Mouse (Mus musculus) frontal cortex, postnatal 10 days (tissue): ENCODE results near the gene Kctd15.

ENCODE experiments used
- DNase-seq, 2 experiments: peaks; one replicate each; pipeline ENCODE4 v3.0.0; 2022; ENCODE audit warnings: low spot score in 2 of 2, mixed read lengths in 1 of 2

Gene Kctd15

DNA sequence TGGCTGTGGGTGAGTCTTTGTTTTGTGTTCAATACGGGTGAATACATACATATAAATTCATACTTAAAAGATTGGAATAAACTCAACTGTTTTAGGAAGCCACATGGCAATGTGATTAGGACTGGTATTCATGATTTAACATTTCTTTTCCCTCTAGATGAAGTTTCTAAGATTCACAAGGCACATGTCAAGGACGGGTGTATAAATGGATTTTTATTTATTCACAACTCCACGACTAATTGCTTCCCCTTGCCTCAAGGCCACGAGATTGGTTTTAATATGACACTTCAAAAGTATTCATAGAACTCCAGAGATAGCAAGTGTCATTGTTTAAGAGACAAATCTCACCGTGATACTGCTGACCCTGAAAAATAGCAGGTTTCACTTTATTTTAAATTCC is at the start of gene Kctd15:
Gene Kctd15 (minus strand): TSS at position 101 of the 400 bp plus-strand sequence.
- no peak for DNase-seq

DNA sequence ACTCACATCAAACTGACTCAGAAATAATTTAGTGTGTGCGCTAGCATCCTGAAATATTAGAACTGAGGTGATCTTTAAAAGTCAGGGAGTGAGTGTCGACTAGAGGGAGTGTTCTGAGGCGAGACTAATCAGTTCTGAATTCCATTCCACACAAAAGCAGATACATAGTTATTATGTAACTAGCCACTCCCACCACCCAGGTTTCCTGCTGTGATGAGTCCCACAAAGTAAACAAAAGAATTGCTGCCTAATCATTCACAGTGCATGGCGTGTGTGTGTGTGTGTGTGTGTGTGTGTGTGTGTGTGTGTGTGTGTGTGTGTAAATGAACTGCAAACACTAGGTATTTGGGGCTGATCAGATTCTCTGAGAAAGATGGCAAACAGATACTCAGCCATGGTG is 47.9 kb upstream of the Kctd15 start:
- no peak for DNase-seq

DNA sequence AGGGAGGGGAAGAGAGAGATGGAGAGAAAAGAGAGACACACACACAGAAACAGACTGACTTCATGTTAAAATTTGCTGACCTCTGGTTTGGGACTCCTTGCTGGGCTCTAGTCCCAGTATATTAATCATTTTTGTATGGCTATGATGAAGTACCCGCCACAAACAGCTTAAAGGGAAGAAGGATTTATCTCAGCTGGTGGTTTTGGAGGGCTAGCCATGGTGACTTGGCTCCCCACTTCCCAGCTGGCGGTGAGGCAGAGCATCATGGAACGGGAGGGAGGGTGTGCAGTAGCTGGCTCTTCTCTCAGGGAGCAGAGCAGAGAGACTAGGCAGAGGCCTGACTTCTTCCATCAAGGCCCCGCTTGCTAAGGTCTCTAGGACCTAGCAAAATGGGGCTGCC is 46.9 kb upstream of the Kctd15 start:
- no peak for DNase-seq

DNA sequence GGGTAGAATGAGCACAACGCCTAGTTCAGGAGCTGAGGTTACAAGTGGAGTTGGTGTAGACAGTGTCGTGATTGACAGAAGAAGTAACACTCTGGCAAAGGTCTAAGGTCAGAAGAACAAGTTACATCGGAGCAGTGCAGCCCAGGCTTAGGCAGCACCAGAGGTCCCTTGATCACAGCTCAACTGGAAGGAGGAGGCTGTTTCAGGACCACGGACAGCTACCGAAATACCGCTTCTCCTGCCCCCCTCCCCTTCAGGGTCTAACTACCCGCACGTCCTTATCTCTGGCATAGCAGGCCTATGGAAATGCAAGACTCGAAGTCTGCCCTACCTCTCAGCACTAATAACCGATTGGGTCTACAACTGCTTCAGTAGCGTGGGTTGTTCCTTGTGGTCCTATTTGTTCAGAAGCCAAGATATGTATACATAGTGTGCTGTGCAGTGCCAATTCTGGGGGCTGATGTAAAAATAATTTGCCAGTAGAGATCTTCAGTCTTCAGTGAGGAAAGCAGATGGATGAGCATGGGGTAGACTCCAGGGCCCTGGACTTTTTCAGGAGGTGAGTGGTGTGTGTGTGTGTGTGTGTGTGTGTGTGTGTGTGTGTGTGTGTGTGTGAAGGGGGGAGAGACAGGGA is 46.3 kb upstream of the Kctd15 start:
- DNase-seq = peak in 1 of 2 experiments; percentile 16

DNA sequence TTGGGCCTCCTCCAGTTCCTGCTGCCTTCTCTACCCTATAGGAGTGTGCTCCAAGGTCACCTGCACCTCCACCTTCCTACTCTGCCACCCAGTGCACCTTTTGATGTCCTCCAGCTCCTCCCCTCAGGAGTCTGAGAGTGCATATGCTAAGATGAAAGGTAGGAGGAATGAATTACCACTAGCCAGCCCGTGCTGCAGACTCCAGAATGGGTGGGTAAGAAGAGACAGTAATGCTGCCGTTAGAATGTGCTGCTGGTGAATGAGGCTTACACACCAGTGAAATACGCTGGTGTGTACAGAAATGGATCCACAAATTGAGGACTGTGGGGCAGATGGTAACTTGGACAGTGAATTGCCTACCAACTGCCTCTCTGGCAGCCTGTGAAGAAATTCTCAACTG is 43.4 kb upstream of the Kctd15 start:
- DNase-seq = no peak

DNA sequence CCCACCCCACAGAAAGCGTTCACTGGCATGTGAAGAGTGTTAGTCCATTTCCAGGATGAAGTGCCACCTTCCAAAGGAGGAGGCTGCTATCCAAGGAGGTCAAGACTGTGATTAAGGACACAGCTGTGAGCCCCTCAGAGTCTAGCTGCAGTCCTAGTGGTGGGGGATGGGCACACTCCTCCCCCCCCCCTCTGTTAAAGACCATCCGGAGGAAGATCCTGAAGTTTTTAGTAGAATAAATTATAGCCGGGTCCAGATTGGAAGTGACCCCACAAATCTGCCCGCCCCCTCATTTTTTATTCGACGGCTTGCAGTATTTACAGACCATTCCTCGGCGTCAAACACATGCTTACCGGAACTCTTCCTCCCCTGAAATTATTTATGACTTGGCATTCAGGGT is 41.7 kb upstream of the Kctd15 start:
- DNase-seq = no peak

DNA sequence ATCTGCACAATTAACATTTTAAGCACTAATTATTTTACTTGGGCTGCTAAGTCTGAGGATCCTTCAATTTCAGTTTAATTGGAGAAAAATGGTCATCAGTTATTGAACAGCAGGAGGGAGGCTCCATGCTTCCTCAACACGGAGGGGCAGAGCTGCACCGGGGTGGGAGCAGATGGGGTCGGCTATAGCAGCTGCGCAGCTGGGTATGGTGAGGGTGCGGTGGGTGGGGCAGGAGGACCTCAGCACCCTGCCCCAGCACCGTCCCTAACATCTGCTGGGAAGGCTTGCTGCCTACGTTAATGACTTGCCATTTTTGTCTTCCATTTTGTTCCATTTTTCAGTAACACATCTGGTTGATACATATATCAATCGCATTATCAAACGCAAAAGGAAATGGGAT is 39.6 kb upstream of the Kctd15 start:
- DNase-seq = no peak

DNA sequence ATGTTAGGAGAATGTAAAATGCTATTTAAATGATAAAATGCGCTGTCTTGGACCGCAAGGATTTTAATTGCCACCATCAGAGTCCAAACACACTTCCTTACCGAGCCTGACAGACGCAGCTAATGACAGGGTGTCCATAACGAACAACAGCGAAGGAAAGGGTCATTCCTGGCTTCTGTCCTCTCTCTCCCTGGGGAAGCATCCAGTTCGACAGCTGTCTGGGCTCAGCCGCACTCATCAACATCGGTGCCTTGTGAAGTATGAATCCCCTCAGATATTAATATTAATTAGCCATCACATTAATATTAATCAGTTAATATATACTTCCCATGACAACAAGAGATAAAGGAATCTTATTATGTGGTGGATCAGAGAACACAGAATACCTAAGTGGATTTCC is 38.4 kb upstream of the Kctd15 start:
- no peak for DNase-seq

DNA sequence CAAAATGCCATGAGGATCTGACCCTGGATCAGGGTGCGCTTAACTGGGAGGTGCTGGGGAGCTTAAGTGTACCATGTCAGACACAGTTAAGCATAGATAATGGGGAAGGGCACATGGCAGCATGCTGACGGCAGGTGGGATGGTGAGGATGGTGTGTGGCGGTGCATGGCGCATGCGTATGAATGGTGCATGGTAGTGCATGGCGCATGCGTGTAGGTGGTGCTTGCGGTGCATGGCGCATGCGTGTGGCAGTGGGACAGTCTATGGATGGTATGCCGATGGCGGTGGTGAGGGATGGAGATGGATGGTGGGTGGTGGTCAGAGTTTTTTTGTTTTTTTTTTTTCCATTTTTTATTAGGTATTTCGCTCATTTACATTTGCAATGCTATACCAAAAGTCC is 37.4 kb upstream of the Kctd15 start:
- DNase-seq = no peak

DNA sequence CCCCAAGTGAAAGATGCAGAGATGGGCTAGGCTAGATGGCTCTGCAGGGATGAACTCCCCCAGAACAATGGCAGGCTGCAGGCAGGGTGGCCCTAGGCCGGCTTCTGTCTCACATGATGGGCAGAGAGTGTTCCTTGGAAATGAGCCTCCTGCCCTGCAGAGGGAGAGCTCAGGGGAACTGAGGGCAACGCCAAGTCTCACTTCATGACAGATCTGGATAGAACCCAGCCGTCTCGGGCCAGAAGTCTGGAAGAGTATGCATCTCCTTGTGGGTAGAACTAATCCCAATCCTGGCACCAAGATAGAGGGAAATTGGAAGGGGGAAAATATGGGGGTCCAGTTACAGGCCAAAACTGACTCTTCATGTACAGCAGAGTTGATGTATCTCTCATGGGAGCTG is 36.5 kb upstream of the Kctd15 start:
- DNase-seq = no peak

DNA sequence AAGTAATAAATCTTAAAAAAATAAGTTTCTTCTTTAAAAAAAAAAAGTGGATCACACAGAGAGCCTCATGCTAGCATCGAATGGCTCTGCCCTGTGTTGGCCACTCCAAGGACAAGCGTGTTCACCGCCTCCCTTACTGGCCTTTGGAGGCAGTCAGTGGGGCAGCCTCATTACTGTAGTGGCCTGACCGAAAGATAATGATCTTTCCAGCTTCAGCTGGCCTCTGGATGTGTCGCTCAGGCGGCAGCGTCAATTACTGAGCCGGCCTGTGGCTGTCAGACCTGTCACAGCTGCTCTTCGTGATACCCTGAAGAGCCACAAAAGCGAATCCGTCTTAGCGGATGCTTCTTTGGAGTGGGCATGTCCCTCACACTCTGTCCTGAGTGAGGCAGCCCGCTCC is 33.6 kb upstream of the Kctd15 start:
- DNase-seq = no peak

DNA sequence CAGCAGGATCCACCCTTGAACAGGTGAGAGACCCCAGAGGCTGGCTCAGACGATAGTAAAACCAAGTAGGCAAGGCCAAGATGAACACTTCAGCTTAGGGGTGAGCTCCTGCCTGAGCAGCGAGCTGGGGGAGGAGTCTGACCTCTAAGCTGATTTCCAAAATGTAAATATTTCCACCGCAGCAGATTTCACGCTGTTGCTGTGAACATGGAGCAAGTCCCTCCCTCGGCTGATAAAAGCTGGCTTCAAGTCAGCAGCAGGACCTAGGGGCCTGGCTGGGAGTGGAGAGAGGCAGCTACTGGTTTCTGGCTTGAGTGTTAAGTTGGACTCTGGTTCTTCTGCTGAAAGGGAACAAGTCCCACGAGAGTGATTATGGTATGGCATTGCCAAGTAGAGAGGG is 32.5 kb upstream of the Kctd15 start:
- no peak for DNase-seq

DNA sequence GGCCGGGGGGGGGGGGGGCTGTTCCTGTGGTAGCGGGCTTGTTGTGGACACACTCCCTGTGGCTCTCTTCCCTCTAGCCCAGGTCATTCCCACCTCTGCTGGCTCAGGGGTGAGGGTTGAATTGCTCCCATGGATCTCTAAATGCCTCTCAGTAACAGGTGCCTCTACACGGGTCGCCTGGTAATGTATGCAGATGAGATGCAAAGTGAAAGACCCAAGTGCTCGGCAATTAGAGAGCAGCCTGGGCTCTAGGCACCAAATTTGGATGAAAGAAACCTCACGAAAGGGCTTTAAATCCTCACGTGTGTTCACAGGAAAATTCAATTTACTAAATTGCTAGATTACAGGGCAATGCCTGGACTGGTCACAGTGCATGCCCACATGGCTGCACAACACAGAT is 29.3 kb upstream of the Kctd15 start:
- DNase-seq = no peak

DNA sequence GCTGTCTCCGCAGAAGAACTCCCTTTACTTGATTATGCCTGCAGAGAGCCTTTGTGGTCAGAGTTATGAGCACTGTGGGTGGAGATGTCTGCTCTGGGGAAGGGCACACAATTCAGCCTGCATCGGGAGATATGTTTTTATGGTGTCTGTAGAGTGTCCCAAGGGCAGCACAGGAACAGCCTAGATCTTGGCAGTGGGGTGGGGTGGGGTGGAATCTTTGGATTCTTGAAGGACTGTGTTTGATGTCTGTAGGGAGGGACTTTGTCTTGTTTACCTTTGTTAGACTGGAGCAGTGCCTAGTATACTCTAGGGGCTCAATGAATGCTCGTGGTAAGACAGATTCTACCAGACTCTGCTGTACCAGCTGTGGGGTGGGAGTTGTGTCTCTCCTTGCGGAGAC is 28.6 kb upstream of the Kctd15 start:
- DNase-seq = no peak

DNA sequence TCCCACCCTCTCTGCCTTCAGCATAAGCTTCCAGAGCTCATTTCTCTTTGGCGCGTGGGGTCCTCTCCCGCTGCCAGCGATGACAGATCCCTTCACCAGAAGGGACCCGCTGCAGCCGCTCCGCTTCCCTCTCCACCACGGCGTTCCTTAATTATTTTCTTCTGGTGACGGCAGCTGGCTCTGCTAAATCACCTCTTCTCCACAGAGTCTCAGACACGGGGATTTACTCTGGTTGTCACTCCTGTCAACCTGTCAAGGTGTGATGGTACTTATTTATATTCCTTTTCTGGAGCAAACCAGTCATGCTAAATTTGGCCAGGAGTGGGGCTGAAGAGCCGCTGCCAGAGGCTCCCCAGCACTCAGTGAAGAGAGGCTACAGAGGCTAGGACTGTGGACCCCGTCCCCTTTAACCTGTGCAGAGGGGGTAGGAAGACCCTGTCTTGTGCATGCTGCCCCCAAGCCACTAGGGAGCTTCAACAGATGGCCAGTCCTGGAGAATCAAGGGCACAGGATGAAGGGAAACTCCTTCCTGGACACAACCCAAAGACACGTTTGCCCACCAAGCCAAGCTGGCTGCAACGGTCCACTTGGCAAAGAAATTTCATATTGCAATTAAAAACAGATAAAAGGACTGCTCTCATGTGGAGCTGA is 24.4 kb upstream of the Kctd15 start:
- no peak for DNase-seq

DNA sequence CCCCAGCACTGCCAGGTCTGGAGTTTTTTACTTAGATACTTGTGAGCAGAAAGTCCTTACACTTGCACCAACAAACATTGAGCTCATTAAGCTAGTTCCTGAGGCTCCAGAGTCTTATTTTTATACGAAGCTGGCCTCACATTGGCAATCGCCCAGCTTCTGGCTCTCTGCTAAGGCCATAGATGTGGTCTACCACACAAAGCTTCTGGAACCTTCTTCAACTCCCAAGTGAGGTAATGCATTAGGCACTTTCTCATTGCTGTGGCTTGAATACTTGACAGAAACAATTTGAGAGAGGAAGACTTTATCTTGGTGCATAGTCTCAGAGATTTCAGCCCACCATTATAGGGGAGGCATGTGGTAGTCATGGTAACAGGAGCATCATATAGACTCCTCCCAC is 23.4 kb upstream of the Kctd15 start:
- DNase-seq = no peak

DNA sequence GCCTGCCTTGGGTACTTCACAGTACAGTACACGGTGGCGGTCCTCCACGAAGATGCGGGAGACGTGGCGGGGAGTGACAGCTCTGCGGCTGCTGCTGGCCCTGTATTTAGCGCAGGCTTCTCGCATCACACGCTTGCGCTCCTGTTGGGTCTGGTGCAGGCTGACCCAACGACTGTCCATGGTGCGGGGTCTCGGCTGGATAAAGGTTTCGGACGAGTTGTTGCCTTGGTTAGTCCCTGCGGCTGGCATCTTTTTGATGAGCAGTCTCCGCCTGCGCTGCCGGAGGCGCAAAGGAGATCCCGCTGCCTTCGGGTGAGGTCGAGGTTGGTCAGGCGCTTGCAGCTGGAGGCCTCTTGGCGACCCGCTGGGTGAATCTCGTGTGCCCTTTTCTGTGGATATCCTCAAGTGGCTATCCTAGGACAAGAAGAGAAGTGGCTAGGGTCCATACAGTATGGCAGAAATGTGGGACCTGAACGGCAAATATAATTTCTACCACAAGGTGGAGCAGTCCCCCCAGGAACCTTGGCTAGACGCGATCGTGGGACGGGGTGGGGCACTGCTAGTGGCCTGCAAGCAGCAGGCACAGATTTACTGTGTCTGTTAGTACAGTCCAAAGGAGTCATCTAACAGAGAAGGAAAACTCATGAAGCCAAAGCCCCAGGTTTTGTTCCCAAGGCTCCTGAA is 19.4 kb upstream of the Kctd15 start:
- DNase-seq = peak; percentile 41 to 74

DNA sequence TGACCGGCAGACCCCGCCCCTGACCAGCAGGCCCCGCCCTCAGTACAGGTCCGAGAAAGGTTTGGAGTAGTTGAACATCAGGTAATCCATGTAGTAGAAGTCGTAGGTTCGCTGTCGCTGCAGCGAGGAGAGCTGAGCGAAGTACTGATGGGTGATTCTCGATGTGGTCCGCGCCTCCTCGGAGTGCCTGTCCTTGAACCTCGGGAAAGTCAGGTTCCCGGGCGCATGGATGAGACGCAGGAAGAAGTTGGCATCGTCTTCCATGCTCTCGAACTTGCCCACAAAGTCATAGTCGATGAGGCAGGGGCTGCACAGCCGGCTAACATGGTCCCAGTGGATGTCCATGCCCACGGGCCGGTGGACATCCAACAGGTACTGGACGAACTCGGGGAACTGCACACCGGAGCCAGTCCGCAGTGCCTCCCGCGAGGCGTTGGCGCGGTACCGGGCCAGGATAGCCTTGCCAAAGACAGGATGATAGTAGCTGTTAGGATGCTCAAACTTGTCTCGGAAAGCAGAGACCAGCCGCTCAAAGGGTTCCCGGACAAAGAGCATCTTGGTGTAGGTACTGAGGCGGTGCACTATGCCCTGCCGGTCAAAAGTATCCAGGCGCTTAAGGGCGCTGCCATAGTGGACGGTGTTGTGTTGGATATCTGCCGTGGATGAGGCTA is 18.7 kb upstream of the Kctd15 start:
- DNase-seq = no peak

DNA sequence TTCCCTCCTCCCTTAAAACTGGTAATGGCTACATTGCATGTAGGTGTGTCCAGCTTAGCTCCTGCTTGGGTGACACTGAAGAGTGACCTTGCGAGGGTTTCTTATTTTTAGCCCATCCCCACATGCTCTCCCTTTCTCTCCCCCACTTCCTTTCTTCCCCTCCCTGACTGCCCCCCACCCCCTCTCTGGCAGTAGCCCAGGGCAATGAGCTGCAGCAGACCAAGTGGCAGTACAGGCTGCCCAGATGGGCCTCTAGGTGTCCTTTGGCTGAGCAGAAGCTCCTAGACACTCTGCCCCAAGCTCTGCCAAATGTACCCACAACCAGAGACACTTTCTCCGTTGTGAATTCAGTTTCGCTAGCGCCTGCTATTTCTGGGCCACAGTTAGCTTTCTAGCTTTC is 16.4 kb upstream of the Kctd15 start:
- DNase-seq = no peak

DNA sequence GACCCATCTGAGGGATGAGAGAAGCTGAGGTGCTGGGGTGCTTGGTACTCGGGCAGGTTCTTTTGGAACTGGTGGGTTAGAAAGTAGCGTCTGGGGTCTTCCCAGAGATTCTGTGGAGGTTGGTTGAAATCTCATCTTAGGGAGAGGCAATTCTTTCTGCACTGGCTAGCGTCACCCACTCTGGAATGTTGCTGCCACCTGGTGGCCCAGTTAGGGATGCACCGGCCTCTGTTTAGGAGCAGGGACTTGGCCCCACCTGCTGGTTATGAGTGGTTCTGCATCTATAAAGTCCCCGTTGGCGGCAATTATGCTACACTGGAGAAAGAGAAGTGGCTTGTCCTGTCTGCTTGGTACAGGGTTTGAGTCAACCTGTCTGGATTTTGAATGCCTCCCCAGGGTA is 15.4 kb upstream of the Kctd15 start:
- DNase-seq = peak; percentile 70 to 90

DNA sequence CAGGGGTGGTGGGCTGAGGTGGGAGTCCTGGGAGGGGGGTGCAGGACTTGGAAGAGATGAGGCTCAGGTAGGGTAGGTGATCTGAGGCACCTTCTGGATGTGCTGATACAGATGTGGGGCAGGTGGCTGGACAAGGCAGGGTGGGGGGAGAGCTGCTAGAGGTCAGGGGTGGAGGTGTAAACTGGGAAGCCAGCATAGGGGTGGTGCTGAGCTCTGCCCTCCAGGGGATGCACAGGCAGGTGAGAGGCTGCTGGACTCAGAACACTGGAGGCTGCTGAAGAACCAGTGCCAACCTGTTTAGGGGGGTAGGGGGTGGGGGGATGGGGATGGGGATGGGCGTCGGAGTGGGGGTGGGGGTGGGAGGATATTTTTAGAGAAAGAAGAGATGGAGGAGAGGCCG is 14.2 kb upstream of the Kctd15 start:
- no peak for DNase-seq

DNA sequence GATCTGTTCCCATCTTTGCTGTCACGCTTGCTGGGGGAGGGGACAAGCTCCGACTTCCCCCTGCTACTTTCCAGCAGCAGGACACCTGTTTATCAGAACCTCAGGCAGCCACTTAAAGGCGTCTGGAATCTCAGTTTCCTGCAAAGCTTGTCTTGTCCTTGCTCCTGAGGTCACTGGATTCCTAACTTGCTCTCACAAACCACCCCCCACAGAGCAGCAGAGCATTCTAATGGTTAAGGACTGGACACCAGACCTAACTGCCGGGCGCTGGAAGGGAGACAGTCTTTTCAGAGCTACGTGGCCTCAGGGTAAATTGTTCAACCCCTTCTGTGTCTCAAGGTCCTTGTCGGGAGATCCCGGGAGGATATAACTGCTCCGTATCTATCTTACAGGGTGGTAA is 12.8 kb upstream of the Kctd15 start:
- no peak for DNase-seq

DNA sequence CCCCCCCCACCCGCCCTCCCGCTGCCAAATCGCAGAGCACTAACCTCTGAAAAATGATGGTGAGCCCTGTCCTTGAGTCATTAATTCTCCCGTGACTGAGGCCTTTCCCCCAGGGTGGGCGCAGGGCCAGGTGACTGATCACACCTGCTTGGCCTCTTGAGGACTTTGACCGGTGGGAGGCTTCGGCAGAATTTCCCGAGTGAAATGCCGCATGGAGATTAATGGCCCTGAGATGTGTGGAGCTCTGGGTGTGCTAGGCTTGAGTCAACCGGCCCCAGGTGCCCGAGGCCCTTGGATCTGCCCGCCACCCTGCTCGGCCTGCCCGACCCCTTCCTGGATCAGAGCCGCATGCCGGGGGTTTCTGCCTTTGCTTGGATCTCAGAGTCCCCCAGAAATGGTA is 11.3 kb upstream of the Kctd15 start:
- no peak for DNase-seq
